Mouse (Mus musculus) G1E (cell line): ENCODE measurements around the gene 1700001C02Rik.

ENCODE experiments used
- CTCF ChIP-seq: IDR thresholded peaks from 2 replicates; pipeline ENCODE4 v1.5.1; 2012; ENCODE audit warnings: low read depth, low read length, inconsistent platforms, mixed read lengths
- GATA2 ChIP-seq: IDR thresholded peaks from 2 replicates; pipeline ENCODE4 v1.6.1; 2012; ENCODE audit warnings: low read depth, low read length, inconsistent platforms, borderline replicate concordance
- POLR2AphosphoS5 ChIP-seq: IDR thresholded peaks from 2 replicates; pipeline ENCODE4 v1.6.1; 2012; ENCODE audit warnings: low read depth, low read length, inconsistent platforms; ENCODE audit not compliant: insufficient replicate concordance
- TAL1 ChIP-seq: conservative IDR thresholded peaks from 2 replicates; pipeline ENCODE4 v1.6.1; 2012; ENCODE audit warnings: low read depth, low read length, inconsistent platforms, mixed read lengths

- TF ChIP-seq CTCF (no peak), POLR2AphosphoS5 (no peak), TAL1 (no peak), GATA2 (no peak)
Measured at GRCm38 (mm10) chr5:30485136-30485535, 19.3 kb downstream of the 1700001C02Rik start.
